ENCODE assay signal across 22 mouse cellular contexts in the genomic region with DNA sequence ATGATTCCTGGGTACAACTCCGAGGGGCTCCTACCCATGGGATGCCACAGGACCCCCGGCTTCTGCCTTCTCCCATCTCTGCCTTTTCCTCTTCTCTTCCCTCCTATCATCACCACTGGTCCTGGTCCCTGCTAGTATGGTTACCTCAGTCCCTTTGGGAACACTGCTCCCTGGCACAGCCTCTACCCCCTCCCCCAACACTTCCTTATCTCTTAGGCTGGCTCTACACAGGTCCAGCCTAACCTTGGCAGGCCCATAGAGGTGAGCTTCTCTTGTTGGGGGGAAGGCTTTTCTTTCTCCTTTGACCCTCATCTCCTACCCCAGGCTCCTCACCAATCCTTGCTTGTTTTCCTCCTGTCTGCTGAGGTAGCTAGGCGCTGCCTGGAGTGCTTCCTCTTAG. TPM values are rescaled to one million over a fixed set of nuclear protein-coding genes. Genes with fewer than 3 reads are reported as not detected.
A peak's percentile ranks its signal among the peaks of the same experiment; 100 is the strongest.
DNase-seq lines count a peak whose midpoint lies in the region; ATAC-seq and TF ChIP-seq lines count a peak whose summit lies in the region.
"Had no signal": no experiment of that assay in that cellular context is flagged by ENCODE, and none has a peak within 500 bp of the region (broad histone marks: within the 10 kb centered on the region; RNA-seq: fewer than 3 reads in every experiment).

No protein-coding gene starts in this region.

- TF ChIP-seq EP300 in liver, postnatal 0 days (IDR thresholded peaks at IDR 0.05; ENCODE audit: low read depth) = no peak

- TF ChIP-seq CTCF in liver, postnatal 0 days (IDR thresholded peaks at IDR 0.05; ENCODE audit: low read depth) = no peak

- intact Hi-C loops in heart, postnatal 36 days (cut with DNase I) = no loop called here
- intact Hi-C loops in heart, postnatal 10 days (cut with DNase I) = no loop called here

- H3K4me3 ChIP-seq in heart, embryonic 13.5 days = no peak overlapping the region
- peak overlapping the region; percentile 15; the same call in 1 of the 2 replicates for H3K4me3 ChIP-seq in liver, embryonic 12.5 days
- no peak overlapping the region for H3K4me3 ChIP-seq in liver, postnatal 0 days (ENCODE audit: low read depth, low read length)
- H3K4me3 ChIP-seq in liver, embryonic 15.5 days (replicated peaks) = 0 out of 2 replicates have a peak overlapping the region, but pooled peaks have one; percentile 15
- H3K4me3 ChIP-seq: heart, embryonic 15.5 days; left cerebral cortex, adult 2 months; limb, embryonic 13.5 days had no signal

- peaks cover 39% of the 10 kb centered on the region for H3K36me3 ChIP-seq in heart, embryonic 13.5 days
- peaks cover 78% of the 10 kb centered on the region for H3K36me3 ChIP-seq in liver, embryonic 12.5 days
- peaks cover 14% of the 10 kb centered on the region for H3K36me3 ChIP-seq in liver, postnatal 0 days (replicated peaks; ENCODE audit: insufficient read depth, low read length)
- peaks cover 72% of the 10 kb centered on the region for H3K36me3 ChIP-seq in liver, embryonic 15.5 days (replicated peaks)
- H3K36me3 ChIP-seq: heart, embryonic 15.5 days had no signal

- no peak for ATAC-seq in heart, embryonic 13.5 days (ENCODE audit: extremely low read depth, insufficient number of reproducible peaks, low FRiP score, low TSS enrichment)
- ATAC-seq in liver, embryonic 12.5 days = no peak
- no peak for ATAC-seq in liver, postnatal 0 days
- ATAC-seq in liver, embryonic 15.5 days (ENCODE audit: insufficient read depth) = no peak
- ATAC-seq: inflammation-experienced regulatory T-cells, adult 6 months had no signal

- DNase-seq in heart, postnatal 36 days = no peak
- DNase-seq in liver, postnatal 0 days = no peak
- DNase-seq in heart, postnatal 10 days = peak; percentile 57
- DNase-seq in adrenal gland, adult (ENCODE audit: inconsistent age in 2 of 2, low spot score in 1 of 2) = no peak
- DNase-seq: cerebellum, adult 8-10 months; gastrocnemius, postnatal 14 days; kidney, adult 8-10 months; kidney, postnatal 25 days; lung, postnatal 10 days; right cerebral cortex, postnatal 25 days; thymus, postnatal 14 days had no signal

- H3K4me2 ChIP-seq in heart, embryonic 13.5 days = peak overlapping the region; percentile 13; the same call in 1 of the 2 replicates
- peak overlapping the region; percentile 93 for H3K4me2 ChIP-seq in liver, embryonic 12.5 days
- no peak overlapping the region for H3K4me2 ChIP-seq in liver, postnatal 0 days (ENCODE audit: low read depth, low read length)
- H3K4me2 ChIP-seq in liver, embryonic 15.5 days = peak overlapping the region; percentile 54
- H3K4me2 ChIP-seq: heart, embryonic 15.5 days; limb, embryonic 13.5 days had no signal

- WGBS in heart, embryonic 13.5 days = 74% methylated on average over 3 of the region's 3 CpGs
- WGBS in liver, embryonic 12.5 days (ENCODE audit: insufficient replicate concordance) = 67% methylated on average over 3 of the region's 3 CpGs
- WGBS in liver, postnatal 0 days (ENCODE audit: insufficient replicate concordance) = 60% methylated on average over 3 of the region's 3 CpGs
- 75% methylated on average over 3 of the region's 3 CpGs for WGBS in liver, embryonic 15.5 days (ENCODE audit: insufficient replicate concordance)

- H3K9me3 ChIP-seq in heart, embryonic 13.5 days = no peaks in the 10 kb centered on the region
- no peaks in the 10 kb centered on the region for H3K9me3 ChIP-seq in liver, embryonic 12.5 days (replicated peaks)
- no peaks in the 10 kb centered on the region for H3K9me3 ChIP-seq in liver, postnatal 0 days (ENCODE audit: low read length)
- H3K9me3 ChIP-seq in liver, embryonic 15.5 days (replicated peaks) = no peaks in the 10 kb centered on the region
- H3K9me3 ChIP-seq: heart, embryonic 15.5 days; limb, embryonic 13.5 days had no signal

- H3K9ac ChIP-seq in heart, embryonic 13.5 days = peak overlapping the region; percentile 47
- H3K9ac ChIP-seq in liver, embryonic 12.5 days = peak overlapping the region; percentile 57
- H3K9ac ChIP-seq in liver, postnatal 0 days (replicated peaks) = no peak overlapping the region
- peak overlapping the region; percentile 25; the same call in 1 of the 2 replicates for H3K9ac ChIP-seq in liver, embryonic 15.5 days
- H3K9ac ChIP-seq: heart, embryonic 15.5 days; limb, embryonic 13.5 days had no signal

- no peak overlapping the region for H3K27ac ChIP-seq in heart, embryonic 13.5 days (replicated peaks)
- H3K27ac ChIP-seq in liver, embryonic 12.5 days = peak overlapping the region; percentile 75
- H3K27ac ChIP-seq in liver, postnatal 0 days (ENCODE audit: low read depth) = no peak overlapping the region
- H3K27ac ChIP-seq in liver, embryonic 15.5 days (replicated peaks) = peak overlapping the region; percentile 61
- H3K27ac ChIP-seq: heart, embryonic 15.5 days; left cerebral cortex, adult 2 months; limb, embryonic 13.5 days had no signal

- H3K27me3 ChIP-seq in heart, embryonic 13.5 days (replicated peaks) = peaks cover 20% of the 10 kb centered on the region
- peaks cover 25% of the 10 kb centered on the region for H3K27me3 ChIP-seq in liver, embryonic 12.5 days (replicated peaks)
- H3K27me3 ChIP-seq in liver, postnatal 0 days (ENCODE audit: insufficient read depth, low read length) = peaks cover 28% of the 10 kb centered on the region
- H3K27me3 ChIP-seq in liver, embryonic 15.5 days = peaks cover 26% of the 10 kb centered on the region
- H3K27me3 ChIP-seq: limb, embryonic 13.5 days had no signal

- H3K4me1 ChIP-seq in heart, embryonic 13.5 days = peaks cover 59% of the 10 kb centered on the region
- H3K4me1 ChIP-seq in liver, embryonic 12.5 days = peaks cover 86% of the 10 kb centered on the region
- peaks cover 8% of the 10 kb centered on the region; the same call in 1 of the 2 replicates for H3K4me1 ChIP-seq in liver, postnatal 0 days (ENCODE audit: insufficient read depth)
- H3K4me1 ChIP-seq in liver, embryonic 15.5 days (replicated peaks) = peaks cover 61% of the 10 kb centered on the region

RNA-seq across cellular contexts. Expression of a gene that starts 5.8 kb away (rescaled TPM):
- polyA plus RNA-seq in heart, embryonic 13.5 days (2015; fragmentation: Nextera tagmentation; extraction: Ambion mirVana) = 11.6 and 11.7 TPM in 2 replicates
- 1 to 10 TPM; 1.2 to 1.3 TPM for total RNA-seq in heart, postnatal 36 days (2021)
- polyA plus RNA-seq in liver, embryonic 12.5 days (2016; fragmentation: Nextera tagmentation; extraction: Ambion mirVana) = 53.8 and 56.7 TPM in 2 replicates
- 14.5 and 16.1 TPM in 2 replicates for polyA plus RNA-seq in liver, postnatal 0 days (2015; fragmentation: Nextera tagmentation; extraction: Ambion mirVana)
- 1 to 10 TPM; 4.1 to 5.9 TPM for total RNA-seq in heart, postnatal 10 days (2021)
- 33.9 and 39.2 TPM in 2 replicates for polyA plus RNA-seq in liver, embryonic 15.5 days (2015; fragmentation: Nextera tagmentation; extraction: Ambion mirVana)

RNA-seq across cellular contexts. Expression of a gene that starts 24.6 kb away (rescaled TPM):
- 6.5 and 6.8 TPM in 2 replicates for polyA plus RNA-seq in heart, embryonic 13.5 days (2015; fragmentation: Nextera tagmentation; extraction: Ambion mirVana)
- total RNA-seq in heart, postnatal 36 days (2021) = 10 to 100 TPM; 46.3 to 50.8 TPM
- polyA plus RNA-seq in liver, embryonic 12.5 days (2016; fragmentation: Nextera tagmentation; extraction: Ambion mirVana) = 13.4 and 14.1 TPM in 2 replicates
- 5.7 and 6.1 TPM in 2 replicates for polyA plus RNA-seq in liver, postnatal 0 days (2015; fragmentation: Nextera tagmentation; extraction: Ambion mirVana)
- total RNA-seq in heart, postnatal 10 days (2021) = 10 to 100 TPM; 51.3 to 58.5 TPM
- polyA plus RNA-seq in liver, embryonic 15.5 days (2015; fragmentation: Nextera tagmentation; extraction: Ambion mirVana) = 8.2 and 8.8 TPM in 2 replicates

RNA-seq across cellular contexts. Expression of a gene that starts 25.7 kb away (rescaled TPM):
- 77.9 and 81.1 TPM in 2 replicates for polyA plus RNA-seq in heart, embryonic 13.5 days (2015; fragmentation: Nextera tagmentation; extraction: Ambion mirVana)
- total RNA-seq in heart, postnatal 36 days (2021) = 100 to 1,000 TPM; 439 to 481 TPM
- 10.0 and 11.0 TPM in 2 replicates for polyA plus RNA-seq in liver, embryonic 12.5 days (2016; fragmentation: Nextera tagmentation; extraction: Ambion mirVana)
- 16.2 and 17.3 TPM in 2 replicates for polyA plus RNA-seq in liver, postnatal 0 days (2015; fragmentation: Nextera tagmentation; extraction: Ambion mirVana)
- 100 to 1,000 TPM; 261 to 278 TPM for total RNA-seq in heart, postnatal 10 days (2021)
- 10.2 and 10.8 TPM in 2 replicates for polyA plus RNA-seq in liver, embryonic 15.5 days (2015; fragmentation: Nextera tagmentation; extraction: Ambion mirVana)

RNA-seq across cellular contexts. Expression of a gene that starts 39.4 kb away (rescaled TPM):
- polyA plus RNA-seq in heart, embryonic 13.5 days (2015; fragmentation: Nextera tagmentation; extraction: Ambion mirVana) = 27.0 and 29.2 TPM in 2 replicates
- total RNA-seq in heart, postnatal 36 days (2021) = 100 to 1,000 TPM; 185 to 189 TPM
- 0.17 TPM in 1 of 2 replicates, not detected in the other for polyA plus RNA-seq in liver, embryonic 12.5 days (2016; fragmentation: Nextera tagmentation; extraction: Ambion mirVana)
- polyA plus RNA-seq in liver, postnatal 0 days (2015; fragmentation: Nextera tagmentation; extraction: Ambion mirVana) = 0.13 and 0.96 TPM in 2 replicates
- 100 to 1,000 TPM; 123 to 128 TPM for total RNA-seq in heart, postnatal 10 days (2021)
- polyA plus RNA-seq in liver, embryonic 15.5 days (2015; fragmentation: Nextera tagmentation; extraction: Ambion mirVana) = 0.35 and 1.1 TPM in 2 replicates
- total RNA-seq: megakaryocyte-erythroid progenitor cell, adult 5-6 weeks had no signal
- polyA plus RNA-seq: forebrain, embryonic 11.5 days; inflammation-experienced regulatory T-cells, adult 6 months had no signal

RNA-seq across cellular contexts. Expression of a gene that starts 48.1 kb away (rescaled TPM):
- 0.23 TPM in 1 of 2 replicates, not detected in the other for polyA plus RNA-seq in heart, embryonic 13.5 days (2015; fragmentation: Nextera tagmentation; extraction: Ambion mirVana)
- total RNA-seq in heart, postnatal 36 days (2021) = not detected
- not detected in 2 replicates for polyA plus RNA-seq in liver, embryonic 12.5 days (2016; fragmentation: Nextera tagmentation; extraction: Ambion mirVana)
- not detected in 2 replicates for polyA plus RNA-seq in liver, postnatal 0 days (2015; fragmentation: Nextera tagmentation; extraction: Ambion mirVana)
- not detected for total RNA-seq in heart, postnatal 10 days (2021)
- not detected in 2 replicates for polyA plus RNA-seq in liver, embryonic 15.5 days (2015; fragmentation: Nextera tagmentation; extraction: Ambion mirVana)
- total RNA-seq: adrenal gland, postnatal 4 days; gastrocnemius, postnatal 14 days; left cerebral cortex, adult 2 months; megakaryocyte-erythroid progenitor cell, adult 5-6 weeks had no signal
- polyA plus RNA-seq: cortical plate, adult 2 months; forebrain, embryonic 11.5 days; inflammation-experienced regulatory T-cells, adult 6 months; limb, embryonic 13.5 days had no signal

Comparison
In these comparisons a context has a peak if more than half of its experiments do, and no peak if none do; other contexts are left out.
1. H3K27ac ChIP-seq: peak in liver, embryonic 12.5 days (single experiment) and liver, embryonic 15.5 days (single experiment); none in heart, embryonic 13.5 days (single experiment) and liver, postnatal 0 days (single experiment).
2. H3K4me3 ChIP-seq: peak in liver, embryonic 12.5 days (single experiment) and liver, embryonic 15.5 days (single experiment); none in heart, embryonic 13.5 days (single experiment) and liver, postnatal 0 days (single experiment).
3. DNase-seq: peak in heart, postnatal 10 days (2 of 2); none in heart, postnatal 36 days (0 of 2), liver, postnatal 0 days (single experiment) and adrenal gland, adult (0 of 2).